Mouse (Mus musculus) hindbrain, embryonic 10.5 days (tissue): ENCODE results near the gene Iqcn. TPM values are rescaled to one million over a fixed set of nuclear protein-coding genes. Genes with fewer than 3 reads are reported as not detected.

ENCODE experiments used
- DNase-seq: peaks from one replicate; pipeline ENCODE4 v3.0.0-alpha.2; 2017; ENCODE audit warnings: low spot score
- H3K27ac ChIP-seq: fragments of 300-500 bp; sonication (generic); 2 replicates; pipeline ENCODE4 v1.5.1; 2016; ENCODE audit warnings: mild to moderate bottlenecking, moderate library complexity
- H3K27me3 ChIP-seq: fragments of 300-500 bp; sonication (generic); 2 replicates; pipeline ENCODE4 v1.6.1; 2016; ENCODE audit warnings: mild to moderate bottlenecking; ENCODE audit not compliant: poor library complexity, insufficient read depth, severe bottlenecking
- H3K36me3 ChIP-seq: fragments of 300-500 bp; sonication (generic); 2 replicates; pipeline ENCODE4 v1.6.1; 2016; ENCODE audit warnings: mild to moderate bottlenecking, moderate library complexity
- H3K4me1 ChIP-seq: fragments of 300-500 bp; sonication (generic); replicated peaks from 2 replicates; pipeline ENCODE4 v1.6.1; 2016; ENCODE audit warnings: mild to moderate bottlenecking
- H3K4me3 ChIP-seq: fragments of 300-500 bp; sonication (generic); 2 replicates; pipeline ENCODE4 v1.5.1; 2016; ENCODE audit warnings: mild to moderate bottlenecking, moderate library complexity
- H3K9me3 ChIP-seq: fragments of 300-500 bp; sonication (generic); 2 replicates; pipeline ENCODE4 v1.6.1; 2016; ENCODE audit warnings: mild to moderate bottlenecking, moderate library complexity
- WGBS: fragments of 180-500 bp; shearing (Covaris S2); methylation state at CpG from one replicate; pipeline ENCODE4 v1.1.7; 2016; 5-methylcytosine and 5-hydroxymethylcytosine counted together
- polyA plus RNA-seq: library from polyadenylated mRNA; unstranded; fragments of >200 nt; fragmentation: Nextera tagmentation; extraction: Ambion mirVana; gene quantifications from 2 replicates; pipeline ENCODE4 v1.2.1, GENCODE M21; 2016

Gene Iqcn
- polyA plus RNA-seq, 1 experiment from 2014 or later, result not detected

DNA sequence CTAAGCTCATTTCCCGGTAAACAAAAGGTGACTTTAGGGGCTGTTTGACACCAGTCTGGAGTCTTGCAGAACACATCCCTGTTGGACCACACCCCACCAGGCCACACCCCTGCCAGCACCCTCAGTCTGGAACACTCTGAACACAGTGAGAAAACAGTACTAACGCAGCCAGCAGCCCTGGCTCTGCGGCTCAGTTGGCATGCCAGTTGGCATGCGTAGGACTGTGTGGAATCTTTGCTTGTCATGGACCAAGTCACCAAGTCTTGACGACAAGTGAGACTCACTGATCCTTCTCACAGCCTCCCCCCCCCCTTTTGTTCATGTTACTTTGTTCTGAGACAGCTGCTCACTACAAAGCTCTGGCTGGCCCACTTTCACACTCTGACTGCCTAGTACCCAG is 36.2 kb upstream of the Iqcn start:
- Histone ChIP-seq H3K27me3 (no peaks in the 10 kb centered on the region), H3K36me3 (no peaks in the 10 kb centered on the region), H3K4me3 (no peak overlapping the region), H3K27ac (peak overlapping the region; percentile 35; the same call in 1 of the 2 replicates), H3K4me1 (peaks cover 26% of the 10 kb centered on the region), H3K9me3 (0 out of 2 replicates have a peak, but pooled peaks cover 3% of the 10 kb centered on the region)
- no peak for DNase-seq
- WGBS, result 75% methylated on average over 5 of the region's 5 CpGs

DNA sequence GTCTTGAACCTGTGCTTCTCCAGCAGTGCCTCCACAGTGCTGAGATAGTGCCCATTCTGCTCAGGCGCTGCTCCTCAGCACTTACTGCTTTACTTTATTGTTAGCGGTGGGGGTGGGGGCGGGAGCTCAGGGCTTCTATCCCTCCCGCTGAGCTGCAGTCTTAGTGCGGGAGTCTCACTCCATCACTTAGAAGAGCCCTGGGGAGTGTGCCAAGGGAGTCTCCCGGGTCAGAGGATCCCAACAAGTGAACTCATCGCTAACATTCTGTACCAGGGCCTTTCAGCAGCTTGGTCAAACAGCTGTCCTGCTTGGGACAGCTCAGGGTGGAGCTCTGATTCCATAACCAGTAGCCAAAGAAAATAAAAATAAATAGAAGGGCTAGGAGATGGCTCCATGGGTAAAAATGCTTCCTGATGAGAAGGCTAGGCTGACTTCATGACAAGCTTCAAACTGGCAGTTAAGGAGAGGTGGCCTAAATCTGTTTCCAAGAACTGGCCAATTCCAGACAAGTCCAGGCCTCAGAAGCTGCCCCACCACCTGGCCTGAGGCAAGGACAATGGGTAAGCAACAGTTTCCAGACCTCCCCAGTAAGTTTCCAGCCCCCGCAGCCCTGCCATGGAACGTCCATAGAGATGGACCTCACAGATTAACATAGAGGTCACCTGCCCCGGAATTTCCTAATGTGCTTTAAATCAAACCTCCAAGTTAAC is 31.5 kb upstream of the Iqcn start:
- Histone ChIP-seq H3K4me1 (peaks cover 35% of the 10 kb centered on the region), H3K27ac (peak overlapping the region; percentile 98; the same call in 1 of the 2 replicates), H3K9me3 (0 out of 2 replicates have a peak, but pooled peaks cover 3% of the 10 kb centered on the region), H3K4me3 (no peak overlapping the region), H3K27me3 (no peaks in the 10 kb centered on the region), H3K36me3 (peaks cover 9% of the 10 kb centered on the region)
- WGBS, result 64% methylated on average over 10 of the region's 10 CpGs
- no peak for DNase-seq

DNA sequence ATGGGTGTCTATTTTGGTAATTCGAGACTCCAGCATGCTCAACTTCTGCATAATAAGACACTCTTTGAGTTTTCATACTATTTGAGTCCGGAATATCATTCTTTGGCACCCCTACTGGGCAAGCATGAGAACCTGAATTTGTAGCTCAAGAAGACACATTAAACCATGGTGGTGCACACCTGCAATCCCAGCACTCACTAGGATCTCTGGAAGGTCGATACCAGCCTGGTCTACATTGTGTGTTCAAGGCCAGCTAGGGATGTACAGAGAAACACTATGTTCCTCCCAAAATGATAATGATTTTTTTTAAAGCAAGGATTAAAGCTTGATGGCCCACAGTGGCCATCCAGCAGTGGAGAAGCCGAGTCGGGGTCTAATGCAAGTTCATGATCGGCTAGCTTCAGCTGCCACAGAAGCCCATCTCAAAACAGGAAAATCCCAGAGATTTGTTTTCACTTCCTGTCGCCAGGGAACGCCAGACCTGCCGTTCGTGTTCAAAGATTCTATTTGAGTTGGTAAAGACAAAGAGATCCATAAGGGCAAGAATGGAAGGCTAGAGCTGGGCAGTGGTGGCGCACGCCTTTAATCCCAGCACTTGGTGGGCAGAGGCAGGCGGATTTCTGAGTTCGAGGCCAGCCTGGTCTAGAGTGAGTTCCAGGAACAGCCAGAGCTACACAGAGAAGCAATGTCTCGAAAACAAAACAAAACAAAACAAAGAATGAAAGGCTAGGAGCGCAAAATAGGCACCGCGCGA is 30.8 kb upstream of the Iqcn start:
- no peaks in the 10 kb centered on the region for H3K27me3 ChIP-seq
- WGBS, result 40% methylated on average over 19 of the region's 19 CpGs
- H3K4me1 ChIP-seq, result peaks cover 31% of the 10 kb centered on the region
- peak overlapping the region; percentile 98 for H3K27ac ChIP-seq
- DNase-seq, result no peak
- peaks cover 14% of the 10 kb centered on the region for H3K36me3 ChIP-seq
- H3K4me3 ChIP-seq, result peak overlapping the region; percentile 71
- H3K9me3 ChIP-seq, result 0 out of 2 replicates have a peak, but pooled peaks cover 3% of the 10 kb centered on the region

GRCm38 (mm10) chr8:70673079-70673856 is 30.0 kb upstream of the Iqcn start, which contains the start of gene Lsm4:
Gene Lsm4 (plus strand): TSS chr8:70673248.
- Histone ChIP-seq H3K9me3 (no peaks in the 10 kb centered on the region), H3K4me1 (peaks cover 31% of the 10 kb centered on the region), H3K27me3 (no peaks in the 10 kb centered on the region), H3K4me3 (peak within 1 kb of the TSS; percentile 71), H3K27ac (peak within 1 kb of the TSS; percentile 98), H3K36me3 (peaks cover 22% of the 10 kb centered on the region)
- WGBS, result under 1% methylated on average over 60 of the region's 60 CpGs
- DNase-seq, result peak; percentile 99

DNA sequence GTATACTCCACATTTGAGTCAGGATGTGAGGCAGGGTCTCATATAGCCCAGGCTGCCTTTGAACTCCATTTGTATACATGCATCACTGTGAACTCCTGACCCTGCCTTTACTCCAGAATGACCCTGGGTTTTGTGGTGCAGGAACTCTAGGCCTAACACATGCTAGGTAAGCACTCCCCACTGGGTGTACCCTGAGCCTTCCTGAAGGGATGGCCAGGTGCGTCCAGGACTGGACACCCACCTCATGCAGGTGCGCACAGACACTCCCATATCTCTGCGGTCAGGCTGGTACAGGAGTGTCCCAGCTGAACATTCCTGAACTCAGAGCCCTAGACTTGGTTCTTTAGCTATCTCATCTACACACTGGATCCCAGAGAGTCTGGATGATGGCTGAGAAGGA is 29.1 kb upstream of the Iqcn start:
- WGBS, result 85% methylated on average over 3 of the region's 3 CpGs
- H3K4me1 ChIP-seq, result peaks cover 31% of the 10 kb centered on the region
- H3K4me3 ChIP-seq, result peak overlapping the region; percentile 71
- H3K9me3 ChIP-seq, result no peaks in the 10 kb centered on the region
- H3K27ac ChIP-seq, result peak overlapping the region; percentile 98
- H3K27me3 ChIP-seq, result no peaks in the 10 kb centered on the region
- no peak for DNase-seq
- peaks cover 30% of the 10 kb centered on the region for H3K36me3 ChIP-seq

- DNase-seq, result no peak
- 88% methylated on average over 4 of the region's 4 CpGs for WGBS
- H3K27ac ChIP-seq, result peak overlapping the region; percentile 98
- peak overlapping the region; percentile 71 for H3K4me3 ChIP-seq
- peaks cover 36% of the 10 kb centered on the region for H3K36me3 ChIP-seq
- no peaks in the 10 kb centered on the region for H3K9me3 ChIP-seq
- peaks cover 31% of the 10 kb centered on the region for H3K4me1 ChIP-seq
- no peaks in the 10 kb centered on the region for H3K27me3 ChIP-seq
Measured at GRCm38 (mm10) chr8:70674716-70675115, 28.5 kb upstream of the Iqcn start.

GRCm38 (mm10) chr8:70675336-70675735 is 27.9 kb upstream of the Iqcn start:
- 87% methylated on average over 1 of the region's 1 CpGs for WGBS
- 0 out of 2 replicates have a peak overlapping the region, but pooled peaks have one; percentile 71 for H3K4me3 ChIP-seq
- peaks cover 31% of the 10 kb centered on the region for H3K4me1 ChIP-seq
- no peaks in the 10 kb centered on the region for H3K9me3 ChIP-seq
- H3K27me3 ChIP-seq, result no peaks in the 10 kb centered on the region
- no peak overlapping the region for H3K27ac ChIP-seq
- peaks cover 41% of the 10 kb centered on the region for H3K36me3 ChIP-seq
- DNase-seq, result no peak

DNA sequence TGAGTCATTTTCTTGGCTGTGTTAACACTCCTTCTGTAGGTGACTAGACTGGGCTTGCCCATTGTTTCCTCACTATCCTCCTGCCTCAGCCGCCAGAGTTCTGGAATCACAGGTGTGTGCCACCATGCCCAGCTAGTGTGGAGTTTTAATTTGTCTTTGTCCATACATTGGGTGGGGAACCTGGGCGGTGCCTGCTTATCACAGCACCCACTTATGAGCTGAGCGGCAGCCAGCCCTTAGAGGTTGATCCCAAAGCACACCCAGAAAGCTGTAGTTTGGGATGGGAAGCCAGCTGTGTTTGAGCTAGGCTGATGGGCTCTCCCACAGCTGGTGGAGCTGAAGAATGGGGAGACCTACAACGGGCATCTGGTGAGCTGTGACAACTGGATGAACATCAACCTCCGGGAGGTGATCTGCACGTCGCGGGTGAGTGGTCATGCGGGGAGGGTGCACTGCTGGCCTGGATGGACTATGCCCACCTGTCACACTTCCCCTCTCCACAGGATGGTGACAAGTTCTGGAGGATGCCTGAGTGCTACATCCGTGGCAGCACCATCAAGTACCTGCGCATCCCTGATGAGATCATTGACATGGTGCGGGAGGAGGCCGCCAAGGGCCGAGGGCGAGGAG is 25.7 kb upstream of the Iqcn start:
- no peaks in the 10 kb centered on the region; the same call in 1 of the 2 replicates for H3K27me3 ChIP-seq
- H3K36me3 ChIP-seq, result peaks cover 41% of the 10 kb centered on the region
- H3K4me3 ChIP-seq, result no peak overlapping the region
- 93% methylated on average over 15 of the region's 15 CpGs for WGBS
- peak overlapping the region; percentile 16; the same call in 1 of the 2 replicates for H3K27ac ChIP-seq
- no peak for DNase-seq
- no peaks in the 10 kb centered on the region for H3K9me3 ChIP-seq
- peaks cover 26% of the 10 kb centered on the region for H3K4me1 ChIP-seq

GRCm38 (mm10) chr8:70678679-70679078 is 24.6 kb upstream of the Iqcn start:
- Histone ChIP-seq H3K27me3 (no peaks in the 10 kb centered on the region; the same call in 1 of the 2 replicates), H3K36me3 (peaks cover 41% of the 10 kb centered on the region), H3K27ac (no peak overlapping the region), H3K9me3 (no peaks in the 10 kb centered on the region), H3K4me1 (peaks cover 25% of the 10 kb centered on the region), H3K4me3 (no peak overlapping the region)
- no peak for DNase-seq

DNA sequence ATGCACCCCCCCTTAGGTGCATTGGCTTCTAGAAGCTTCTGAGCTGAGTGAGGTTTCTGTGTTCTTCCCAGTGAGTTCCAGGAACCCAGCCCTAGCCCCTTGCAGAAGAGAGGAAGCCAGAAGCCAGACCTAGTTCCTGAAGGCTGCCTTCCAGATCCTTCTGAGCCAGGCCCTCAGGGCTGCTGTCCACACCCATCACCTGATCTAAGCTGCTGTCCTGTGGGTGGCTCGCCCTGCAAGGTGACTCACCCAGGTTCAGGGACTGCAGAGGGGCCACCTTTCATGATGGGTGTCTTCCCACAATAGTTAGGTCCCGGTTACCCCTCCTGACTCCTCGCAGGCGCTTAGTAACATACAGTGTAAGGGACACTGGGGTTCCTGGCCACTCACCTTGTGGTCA is 23.9 kb upstream of the Iqcn start:
- no peak for DNase-seq
- H3K27ac ChIP-seq, result no peak overlapping the region
- H3K27me3 ChIP-seq, result peaks cover under 1% of the 10 kb centered on the region; the same call in 1 of the 2 replicates
- H3K9me3 ChIP-seq, result no peaks in the 10 kb centered on the region
- 86% methylated on average over 4 of the region's 4 CpGs for WGBS
- H3K4me1 ChIP-seq, result peaks cover 22% of the 10 kb centered on the region
- H3K36me3 ChIP-seq, result peaks cover 41% of the 10 kb centered on the region
- no peak overlapping the region for H3K4me3 ChIP-seq

GRCm38 (mm10) chr8:70680039-70680438 is 23.2 kb upstream of the Iqcn start:
- H3K27ac ChIP-seq, result 0 out of 2 replicates have a peak overlapping the region, but pooled peaks have one; percentile 24

GRCm38 (mm10) chr8:70681410-70681809 is 21.8 kb upstream of the Iqcn start:
- H3K4me3 ChIP-seq, result no peak overlapping the region
- peaks cover 21% of the 10 kb centered on the region for H3K4me1 ChIP-seq
- WGBS, result 75% methylated on average over 3 of the region's 3 CpGs
- peaks cover 3% of the 10 kb centered on the region; the same call in 1 of the 2 replicates for H3K27me3 ChIP-seq
- H3K36me3 ChIP-seq, result peaks cover 34% of the 10 kb centered on the region
- no peaks in the 10 kb centered on the region for H3K9me3 ChIP-seq
- H3K27ac ChIP-seq, result no peak overlapping the region
- no peak for DNase-seq

More at GRCm38 (mm10) chr8:70680039-70680438, 23.2 kb upstream of the Iqcn start:
- no peak for DNase-seq
- 82% methylated on average over 3 of the region's 3 CpGs for WGBS
- no peaks in the 10 kb centered on the region for H3K9me3 ChIP-seq
- peaks cover 3% of the 10 kb centered on the region; the same call in 1 of the 2 replicates for H3K27me3 ChIP-seq
- H3K4me3 ChIP-seq, result no peak overlapping the region
- peaks cover 41% of the 10 kb centered on the region for H3K36me3 ChIP-seq
- peaks cover 21% of the 10 kb centered on the region for H3K4me1 ChIP-seq
